Mouse (Mus musculus): ENCODE results near the gene Hbb-bt. TPM values are rescaled to one million over a fixed set of nuclear protein-coding genes. Genes with fewer than 3 reads are reported as not detected.
"Not testable (repeated sequence)": the region's sequence is repeated elsewhere in the genome, so short reads cannot be mapped to it uniquely, and the experiment has no call there.

Gene Hbb-bt
- total RNA-seq, 1 experiment, result not detected

- H3K27ac ChIP-seq (ENCODE audit: insufficient read depth, low read depth, low read length, poor library complexity, severe bottlenecking), result no peak within 1 kb of the TSS
- H3K9ac ChIP-seq (ENCODE audit: insufficient read depth, low read depth, low read length, poor library complexity, severe bottlenecking), result no peak within 1 kb of the TSS
- no peak for TF ChIP-seq MAFK (IDR thresholded peaks at IDR 0.05; ENCODE audit: insufficient read depth, low read depth, low read length)
- TF ChIP-seq ZNF384 (IDR thresholded peaks at IDR 0.05; ENCODE audit: low read depth, low read length), result no peak
- no peak for TF ChIP-seq CHD2 (IDR thresholded peaks at IDR 0.05; ENCODE audit: low read depth, low read length)
- TF ChIP-seq HCFC1 (IDR thresholded peaks at IDR 0.05; ENCODE audit: borderline replicate concordance, insufficient read depth, low read length), result no peak
- no peak for TF ChIP-seq ZC3H11A (IDR thresholded peaks at IDR 0.05; ENCODE audit: borderline replicate concordance, low read depth, low read length)
- H3K9me3 ChIP-seq (ENCODE audit: control insufficient read depth, insufficient read depth, low read depth, low read length), result no peaks in the 10 kb centered on the region
- H3K36me3 ChIP-seq (ENCODE audit: control insufficient read depth, insufficient read depth, low read length, poor library complexity, severe bottlenecking), result no peaks in the 10 kb centered on the region
- DNase-seq (ENCODE audit: low read depth, low spot score), result no peak
- no peak within 1 kb of the TSS for H3K4me3 ChIP-seq (ENCODE audit: insufficient read depth in 1 of 2, low read depth in 1 of 2, low read length in 2 of 2, poor library complexity in 1 of 2, severe bottlenecking in 1 of 2)
- in situ Hi-C loops (cut with MboI; ENCODE audit: low sequenced_read_pairs in 2 of 2, unreplicated experiment in 2 of 2), result no loop called here
- H3K4me1 ChIP-seq (ENCODE audit: control insufficient read depth in 2 of 2, insufficient read depth in 2 of 2, low read length in 2 of 2, poor library complexity in 1 of 2), result no peaks in the 10 kb centered on the region
Observed at GRCm38 (mm10) chr7:103827808-103828207, 14.0 kb upstream of the Hbb-bt start, which contains the start of gene Hbb-bs. Gene Hbb-bs (minus strand): TSS chr7:103828096.

- H3K4me3 ChIP-seq (ENCODE audit: insufficient read depth in 1 of 2, low read depth in 1 of 2, low read length in 2 of 2, poor library complexity in 1 of 2, severe bottlenecking in 1 of 2); H3K36me3 ChIP-seq (ENCODE audit: control insufficient read depth, insufficient read depth, low read length, poor library complexity, severe bottlenecking); H3K9ac ChIP-seq (ENCODE audit: insufficient read depth, low read depth, low read length, poor library complexity, severe bottlenecking); H3K4me1 ChIP-seq (ENCODE audit: control insufficient read depth in 2 of 2, insufficient read depth in 2 of 2, low read length in 2 of 2, poor library complexity in 1 of 2); H3K27ac ChIP-seq (ENCODE audit: insufficient read depth, low read depth, low read length, poor library complexity, severe bottlenecking); DNase-seq (ENCODE audit: low read depth, low spot score); H3K9me3 ChIP-seq (ENCODE audit: control insufficient read depth, insufficient read depth, low read depth, low read length); in situ Hi-C loops (cut with MboI; ENCODE audit: low sequenced_read_pairs in 2 of 2, unreplicated experiment in 2 of 2): not testable (repeated sequence)
Observed at GRCm38 (mm10) chr7:103827139-103827538, 13.3 kb upstream of the Hbb-bt start.

- Histone ChIP-seq H3K4me3 (ENCODE audit: insufficient read depth in 1 of 2, low read depth in 1 of 2, low read length in 2 of 2, poor library complexity in 1 of 2, severe bottlenecking in 1 of 2) (no peak overlapping the region), H3K9me3 (ENCODE audit: control insufficient read depth, insufficient read depth, low read depth, low read length) (no peaks in the 10 kb centered on the region), H3K27ac (ENCODE audit: insufficient read depth, low read depth, low read length, poor library complexity, severe bottlenecking) (no peak overlapping the region), H3K9ac (ENCODE audit: insufficient read depth, low read depth, low read length, poor library complexity, severe bottlenecking) (no peak overlapping the region), H3K36me3 (ENCODE audit: control insufficient read depth, insufficient read depth, low read length, poor library complexity, severe bottlenecking) (no peaks in the 10 kb centered on the region), H3K4me1 (ENCODE audit: control insufficient read depth in 2 of 2, insufficient read depth in 2 of 2, low read length in 2 of 2, poor library complexity in 1 of 2) (no peaks in the 10 kb centered on the region)
- in situ Hi-C loops (cut with MboI; ENCODE audit: low sequenced_read_pairs in 2 of 2, unreplicated experiment in 2 of 2), result no loop called here
- DNase-seq (ENCODE audit: low read depth, low spot score), result no peak
- TF ChIP-seq ZNF384 (IDR thresholded peaks at IDR 0.05; ENCODE audit: low read depth, low read length) (no peak), HCFC1 (IDR thresholded peaks at IDR 0.05; ENCODE audit: borderline replicate concordance, insufficient read depth, low read length) (no peak), MAFK (IDR thresholded peaks at IDR 0.05; ENCODE audit: insufficient read depth, low read depth, low read length) (no peak)
Observed at GRCm38 (mm10) chr7:103826255-103826887, 12.6 kb upstream of the Hbb-bt start.

- Histone ChIP-seq H3K36me3 (ENCODE audit: control insufficient read depth, insufficient read depth, low read length, poor library complexity, severe bottlenecking) (no peaks in the 10 kb centered on the region), H3K4me1 (ENCODE audit: control insufficient read depth in 2 of 2, insufficient read depth in 2 of 2, low read length in 2 of 2, poor library complexity in 1 of 2) (no peaks in the 10 kb centered on the region), H3K9ac (ENCODE audit: insufficient read depth, low read depth, low read length, poor library complexity, severe bottlenecking) (no peak overlapping the region), H3K9me3 (ENCODE audit: control insufficient read depth, insufficient read depth, low read depth, low read length) (no peaks in the 10 kb centered on the region), H3K27ac (ENCODE audit: insufficient read depth, low read depth, low read length, poor library complexity, severe bottlenecking) (no peak overlapping the region), H3K4me3 (ENCODE audit: insufficient read depth in 1 of 2, low read depth in 1 of 2, low read length in 2 of 2, poor library complexity in 1 of 2, severe bottlenecking in 1 of 2) (no peak overlapping the region)
- TF ChIP-seq ZC3H11A (IDR thresholded peaks at IDR 0.05; ENCODE audit: borderline replicate concordance, low read depth, low read length), result no peak
- no peak for TF ChIP-seq HCFC1 (IDR thresholded peaks at IDR 0.05; ENCODE audit: borderline replicate concordance, insufficient read depth, low read length)
- TF ChIP-seq MAFK (IDR thresholded peaks at IDR 0.05; ENCODE audit: insufficient read depth, low read depth, low read length), result no peak
- no peak for TF ChIP-seq ZNF384 (IDR thresholded peaks at IDR 0.05; ENCODE audit: low read depth, low read length)
- no peak for TF ChIP-seq CHD2 (IDR thresholded peaks at IDR 0.05; ENCODE audit: low read depth, low read length)
- DNase-seq (ENCODE audit: low read depth, low spot score), result no peak
- in situ Hi-C loops (cut with MboI; ENCODE audit: low sequenced_read_pairs in 2 of 2, unreplicated experiment in 2 of 2), result no loop called here
Observed at GRCm38 (mm10) chr7:103825536-103826254, 11.9 kb upstream of the Hbb-bt start.

- Histone ChIP-seq H3K4me3 (ENCODE audit: insufficient read depth in 1 of 2, low read depth in 1 of 2, low read length in 2 of 2, poor library complexity in 1 of 2, severe bottlenecking in 1 of 2) (no peak overlapping the region), H3K9me3 (ENCODE audit: control insufficient read depth, insufficient read depth, low read depth, low read length) (no peaks in the 10 kb centered on the region), H3K27ac (ENCODE audit: insufficient read depth, low read depth, low read length, poor library complexity, severe bottlenecking) (no peak overlapping the region), H3K36me3 (ENCODE audit: control insufficient read depth, insufficient read depth, low read length, poor library complexity, severe bottlenecking) (no peaks in the 10 kb centered on the region), H3K9ac (ENCODE audit: insufficient read depth, low read depth, low read length, poor library complexity, severe bottlenecking) (no peak overlapping the region), H3K4me1 (ENCODE audit: control insufficient read depth in 2 of 2, insufficient read depth in 2 of 2, low read length in 2 of 2, poor library complexity in 1 of 2) (no peaks in the 10 kb centered on the region)
- DNase-seq (ENCODE audit: low read depth, low spot score), result no peak
- TF ChIP-seq MAFK (IDR thresholded peaks at IDR 0.05; ENCODE audit: insufficient read depth, low read depth, low read length) (no peak), ZC3H11A (IDR thresholded peaks at IDR 0.05; ENCODE audit: borderline replicate concordance, low read depth, low read length) (no peak), HCFC1 (IDR thresholded peaks at IDR 0.05; ENCODE audit: borderline replicate concordance, insufficient read depth, low read length) (no peak), CHD2 (IDR thresholded peaks at IDR 0.05; ENCODE audit: low read depth, low read length) (no peak), ZNF384 (IDR thresholded peaks at IDR 0.05; ENCODE audit: low read depth, low read length) (no peak)
- in situ Hi-C loops (cut with MboI; ENCODE audit: low sequenced_read_pairs in 2 of 2, unreplicated experiment in 2 of 2), result no loop called here
Observed at GRCm38 (mm10) chr7:103824597-103824996, 10.8 kb upstream of the Hbb-bt start.

GRCm38 (mm10) chr7:103815085-103815484 lies 1.3 kb upstream of the Hbb-bt start:
- in situ Hi-C loops (cut with MboI; ENCODE audit: low sequenced_read_pairs in 2 of 2, unreplicated experiment in 2 of 2); H3K36me3 ChIP-seq (ENCODE audit: control insufficient read depth, insufficient read depth, low read length, poor library complexity, severe bottlenecking); DNase-seq (ENCODE audit: low read depth, low spot score); H3K9me3 ChIP-seq (ENCODE audit: control insufficient read depth, insufficient read depth, low read depth, low read length); H3K9ac ChIP-seq (ENCODE audit: insufficient read depth, low read depth, low read length, poor library complexity, severe bottlenecking); H3K4me3 ChIP-seq (ENCODE audit: insufficient read depth in 1 of 2, low read depth in 1 of 2, low read length in 2 of 2, poor library complexity in 1 of 2, severe bottlenecking in 1 of 2); H3K4me1 ChIP-seq (ENCODE audit: control insufficient read depth in 2 of 2, insufficient read depth in 2 of 2, low read length in 2 of 2, poor library complexity in 1 of 2); H3K27ac ChIP-seq (ENCODE audit: insufficient read depth, low read depth, low read length, poor library complexity, severe bottlenecking): not testable (repeated sequence)

GRCm38 (mm10) chr7:103813152-103813551 lies 644 bp downstream of the Hbb-bt start:
- H3K9ac ChIP-seq (ENCODE audit: insufficient read depth, low read depth, low read length, poor library complexity, severe bottlenecking); H3K9me3 ChIP-seq (ENCODE audit: control insufficient read depth, insufficient read depth, low read depth, low read length); H3K36me3 ChIP-seq (ENCODE audit: control insufficient read depth, insufficient read depth, low read length, poor library complexity, severe bottlenecking); in situ Hi-C loops (cut with MboI; ENCODE audit: low sequenced_read_pairs in 2 of 2, unreplicated experiment in 2 of 2); H3K4me3 ChIP-seq (ENCODE audit: insufficient read depth in 1 of 2, low read depth in 1 of 2, low read length in 2 of 2, poor library complexity in 1 of 2, severe bottlenecking in 1 of 2); H3K4me1 ChIP-seq (ENCODE audit: control insufficient read depth in 2 of 2, insufficient read depth in 2 of 2, low read length in 2 of 2, poor library complexity in 1 of 2); H3K27ac ChIP-seq (ENCODE audit: insufficient read depth, low read depth, low read length, poor library complexity, severe bottlenecking); DNase-seq (ENCODE audit: low read depth, low spot score): not testable (repeated sequence)
